Mouse (Mus musculus) retina, embryonic 14.5 days (tissue): ENCODE results near the gene Krt18.
"Not testable (repeated sequence)": the region's sequence is repeated elsewhere in the genome, so short reads cannot be mapped to it uniquely, and the experiment has no call there.

Experiments used
- DNase-seq: peaks from one replicate; pipeline ENCODE4 v3.0.0-alpha.2; 2015; ENCODE audit warnings: low spot score

Krt18 gene

DNA sequence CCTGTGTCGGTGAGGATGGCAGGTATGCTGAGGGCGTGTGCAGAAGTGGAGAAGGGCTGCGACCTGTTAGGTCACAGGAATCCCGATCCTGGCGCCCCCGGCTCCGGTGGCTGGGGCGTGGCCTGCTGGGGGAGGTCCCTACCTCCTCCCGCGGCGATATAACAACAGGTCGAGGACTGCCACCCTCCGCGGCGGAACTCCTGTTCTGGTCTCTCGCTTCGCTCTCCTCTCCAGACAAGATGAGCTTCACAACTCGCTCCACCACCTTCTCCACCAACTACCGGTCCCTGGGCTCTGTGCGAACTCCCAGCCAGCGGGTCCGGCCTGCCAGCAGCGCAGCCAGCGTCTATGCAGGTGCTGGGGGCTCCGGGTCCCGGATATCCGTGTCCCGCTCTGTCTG lies at the start of gene Krt18:
Gene Krt18 (plus strand): TSS at position 141 of the 400 bp plus-strand sequence.
- peak; percentile 34 for DNase-seq

GRCm38 (mm10) chr15:101980849-101981248 lies 47.1 kb upstream of the Krt18 start:
- no peak for DNase-seq

- no peak for DNase-seq
These were observed 44.5 kb upstream of the Krt18 start for GRCm38 (mm10) chr15:101983315-101983948.

GRCm38 (mm10) chr15:101983949-101984601 lies 43.9 kb upstream of the Krt18 start:
- DNase-seq = peak; percentile 98

- no peak for DNase-seq
These were observed 43.2 kb upstream of the Krt18 start for GRCm38 (mm10) chr15:101984746-101985145.

- peak; percentile 94 for DNase-seq
These were observed 39.9 kb upstream of the Krt18 start for GRCm38 (mm10) chr15:101988119-101988518.

DNA sequence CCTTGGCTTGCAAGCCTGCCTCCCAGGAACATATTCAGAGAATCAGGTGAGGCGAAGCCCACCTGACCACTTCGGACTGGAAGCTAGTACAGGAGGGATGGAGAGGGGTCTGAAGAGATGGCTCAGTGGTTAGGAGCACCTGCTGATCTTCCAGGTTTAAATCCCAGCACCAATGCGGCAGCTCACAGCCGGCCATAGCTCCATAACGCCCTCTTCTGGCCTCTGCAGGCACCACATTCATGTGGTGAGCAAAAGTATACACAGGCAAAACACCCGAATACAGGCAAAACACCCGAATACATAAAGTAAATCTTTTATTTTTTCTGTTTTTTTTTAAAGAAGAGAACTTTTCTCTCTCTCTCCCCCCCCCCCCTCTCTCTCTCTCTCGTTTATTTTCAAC lies 39.3 kb upstream of the Krt18 start:
- DNase-seq = no peak

DNA sequence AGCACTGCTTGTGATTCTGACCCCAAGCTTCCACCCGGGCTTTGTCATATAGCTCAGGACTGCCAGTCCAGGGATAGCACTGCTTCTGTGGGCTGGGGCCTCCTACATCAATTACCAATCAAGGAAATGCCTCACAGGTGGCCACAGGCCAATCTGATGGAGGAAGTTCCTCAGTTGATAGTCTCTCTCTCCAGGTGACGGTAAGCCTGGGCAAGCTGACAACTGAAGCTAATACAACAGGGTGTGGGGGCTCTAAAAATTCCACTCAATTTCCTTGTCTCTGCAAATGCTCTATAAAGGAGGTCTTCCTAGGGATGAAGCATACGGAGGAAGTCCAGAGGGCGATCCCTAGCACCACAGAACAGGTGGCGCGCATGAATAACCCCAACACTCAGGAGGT lies 37.0 kb upstream of the Krt18 start:
- DNase-seq = no peak

DNA sequence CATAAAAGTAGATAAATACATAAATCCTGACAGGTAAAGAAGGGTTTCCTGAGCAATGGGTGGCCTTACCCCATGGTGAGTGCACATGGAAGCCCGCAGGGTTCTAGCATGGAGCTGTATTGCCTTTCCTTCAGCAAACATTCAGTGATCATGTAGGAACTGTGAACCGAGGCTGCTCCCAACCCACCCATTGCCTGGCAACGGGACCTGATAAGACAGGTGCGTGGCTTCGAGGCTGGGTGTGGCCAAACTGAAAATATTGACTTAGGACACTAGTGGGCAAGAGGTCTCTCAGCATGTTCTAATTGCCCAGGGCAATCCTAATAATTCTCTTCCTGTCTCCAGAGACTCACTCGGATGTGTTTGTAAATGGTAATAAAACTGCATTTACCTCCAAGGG lies 33.6 kb upstream of the Krt18 start:
- DNase-seq = no peak

GRCm38 (mm10) chr15:101995484-101996236 lies 32.3 kb upstream of the Krt18 start:
- DNase-seq = no peak

DNA sequence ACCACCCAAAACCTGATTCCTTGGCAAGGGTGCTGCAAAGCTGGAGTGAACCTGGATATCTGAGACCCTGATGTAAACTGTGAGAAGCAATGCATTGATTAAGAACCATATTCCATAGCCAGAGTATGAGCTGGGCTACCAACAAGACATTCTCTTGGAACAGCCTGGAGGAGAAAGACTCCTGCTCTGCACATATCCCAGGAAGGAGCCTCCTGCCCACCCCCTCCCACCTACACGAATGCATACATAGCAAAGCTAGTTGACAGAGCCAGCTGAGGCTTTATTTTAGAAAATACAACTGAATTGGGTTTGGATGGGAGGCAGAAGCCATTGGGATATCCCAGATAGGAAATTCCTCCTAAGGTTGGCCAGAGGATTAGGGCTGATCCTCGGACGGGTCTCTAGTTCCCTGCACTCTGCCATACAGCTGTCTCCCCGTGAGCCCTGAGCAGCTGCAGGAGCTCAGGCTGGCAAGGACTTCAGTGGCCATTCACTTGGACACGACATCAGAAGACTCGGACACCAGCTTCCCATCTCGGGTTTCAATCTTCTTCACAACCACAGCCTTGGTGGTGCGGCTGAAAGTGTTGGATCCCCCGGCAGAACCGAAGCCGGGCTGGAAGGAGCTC lies 31.4 kb upstream of the Krt18 start:
- not testable (repeated sequence) for DNase-seq

DNA sequence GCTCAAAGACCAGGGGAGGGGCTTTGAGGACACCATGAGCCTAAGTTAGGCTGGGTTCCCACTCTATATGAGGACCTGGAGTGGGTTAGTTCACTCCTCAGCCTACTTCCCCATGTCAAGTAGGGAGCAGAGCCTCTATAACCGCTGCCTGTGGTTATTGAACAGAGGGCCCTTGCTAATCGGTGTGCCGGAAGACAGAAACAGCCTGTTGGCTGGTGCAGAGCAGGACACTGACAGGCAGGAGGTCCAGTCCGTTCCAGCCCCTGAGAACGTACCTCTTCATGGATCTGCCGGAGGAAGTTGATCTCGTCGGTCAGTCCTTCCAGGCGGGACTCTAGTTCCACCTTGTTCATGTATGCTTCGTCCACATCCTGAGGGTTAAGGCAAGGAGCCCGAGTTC lies 28.8 kb upstream of the Krt18 start:
- DNase-seq = no peak

- DNase-seq = no peak
These were observed 28.2 kb upstream of the Krt18 start for GRCm38 (mm10) chr15:101999676-102000335.

GRCm38 (mm10) chr15:102002646-102003488 lies 25.1 kb upstream of the Krt18 start:
- DNase-seq = peak; percentile 78

- DNase-seq = no peak
These were observed 24.5 kb upstream of the Krt18 start for GRCm38 (mm10) chr15:102003516-102003915.

- no peak for DNase-seq
These were observed 23.8 kb upstream of the Krt18 start, which contains the start of gene Krt8 for GRCm38 (mm10) chr15:102004189-102004588. TSS of gene Krt8 (minus strand) at chr15:102004482.

DNA sequence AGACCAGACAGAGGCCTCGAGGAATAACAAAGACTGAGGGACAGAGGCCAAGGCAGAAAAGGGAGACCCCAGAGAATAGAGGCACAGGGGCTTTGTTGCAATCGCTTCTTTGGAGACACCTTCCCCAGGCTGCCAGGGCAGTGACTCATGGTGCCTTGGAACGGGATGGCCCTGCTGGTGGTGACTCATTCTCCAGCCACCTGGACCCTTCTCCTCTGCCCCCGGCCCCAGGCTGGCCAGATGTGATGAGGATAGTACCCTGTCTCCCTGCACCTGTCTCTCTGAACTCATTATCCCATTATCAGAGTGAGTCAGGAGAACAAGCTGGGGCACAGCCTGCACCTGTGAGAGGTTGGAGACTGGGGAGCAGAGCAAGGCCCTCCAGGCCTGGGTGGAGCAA lies 22.7 kb upstream of the Krt18 start:
- no peak for DNase-seq

- DNase-seq = no peak
These were observed 21.7 kb upstream of the Krt18 start for GRCm38 (mm10) chr15:102006317-102006716.

GRCm38 (mm10) chr15:102007097-102008069 lies 20.6 kb upstream of the Krt18 start:
- peak; percentile 74 for DNase-seq
